Mouse (Mus musculus): ENCODE results near the gene C9. TPM values are rescaled to one million over a fixed set of nuclear protein-coding genes. Genes with fewer than 3 reads are reported as not detected.

C9 gene
- total RNA-seq, 2 experiments from 2014 or later = not detected

DNA sequence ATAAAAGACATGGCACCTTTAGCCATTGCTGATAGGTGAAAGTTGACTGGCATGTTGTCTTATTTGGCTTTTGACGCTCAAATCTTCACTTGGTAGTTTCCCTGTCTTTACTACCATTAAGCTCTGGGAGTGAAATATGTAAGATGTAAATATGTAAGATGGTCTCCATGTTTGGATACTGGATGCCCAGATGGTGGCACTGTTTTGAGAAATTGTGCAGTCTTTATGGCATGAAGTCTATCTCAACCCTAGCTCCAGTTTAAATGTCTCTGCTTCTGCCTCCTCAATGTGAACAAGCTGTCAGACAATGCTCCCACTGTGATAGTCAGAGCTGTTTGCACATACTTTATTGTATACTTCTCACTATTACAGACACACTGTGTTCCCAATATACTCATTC, 23.7 kb downstream of the C9 start:
- DNase-seq (ENCODE audit: low spot score) = no peak
- intact Hi-C loops (cut with DNase I) = no loop called here

DNA sequence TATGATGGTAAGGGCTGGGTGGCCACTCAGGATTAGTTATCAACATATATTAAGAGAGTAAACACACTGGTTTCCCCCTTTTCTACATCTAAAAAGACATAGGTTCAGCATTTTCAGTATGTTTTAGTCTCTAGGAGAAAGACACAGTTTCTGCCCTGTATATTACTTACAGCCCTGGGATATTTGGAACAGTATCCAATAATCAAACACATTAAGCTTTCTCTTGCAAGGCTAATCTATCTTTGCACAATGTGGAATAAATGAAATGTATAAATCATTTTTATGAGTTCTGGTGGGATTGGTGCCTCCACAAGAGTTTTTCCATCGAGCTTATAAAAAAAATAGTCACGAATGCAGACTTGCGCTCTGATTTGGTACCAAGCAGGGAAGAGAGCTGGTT, 24.3 kb downstream of the C9 start:
- no peak for DNase-seq (ENCODE audit: low spot score)
- intact Hi-C loops (cut with DNase I) = no loop called here

DNA sequence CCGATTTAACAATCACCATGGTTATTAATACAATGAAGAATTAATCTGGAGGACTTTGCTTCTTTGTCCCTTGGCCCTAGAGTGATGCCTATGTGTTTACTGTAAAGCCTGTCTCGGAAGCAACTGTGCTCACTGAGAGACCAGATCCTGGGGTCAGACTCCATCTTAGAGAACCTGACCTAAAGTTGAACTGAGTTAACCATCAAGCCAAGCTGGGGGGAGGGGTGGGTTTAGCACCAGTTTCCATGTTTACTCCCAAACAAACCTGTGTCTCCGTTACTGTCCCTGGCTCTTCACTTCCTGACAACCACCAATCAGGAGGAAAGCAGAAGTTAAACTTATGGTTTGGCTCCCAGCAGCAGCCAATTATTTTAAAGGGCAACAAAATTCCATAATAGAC, 38.4 kb downstream of the C9 start:
- no peak for DNase-seq (ENCODE audit: low spot score)
- intact Hi-C loops (cut with DNase I) = no loop called here

DNA sequence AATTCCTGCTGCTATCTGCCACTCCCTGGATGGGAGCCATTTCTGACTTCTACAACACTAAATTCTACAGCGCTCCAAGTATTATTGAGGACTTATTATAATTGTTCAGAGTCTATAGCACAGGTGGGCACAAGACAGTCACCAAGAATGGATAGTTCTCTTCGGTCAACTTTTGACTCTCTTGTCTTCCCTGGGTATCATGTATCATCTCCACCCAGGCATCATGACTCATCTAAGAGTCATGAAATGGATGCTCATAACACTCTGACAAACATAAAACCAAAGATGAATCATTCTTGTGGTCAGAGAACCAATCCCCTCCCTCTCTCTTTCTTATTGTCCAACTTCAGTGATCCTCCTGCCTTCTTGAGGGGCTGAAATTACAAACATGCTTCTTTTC, 47.3 kb downstream of the C9 start:
- intact Hi-C loops (cut with DNase I) = no loop called here
- no peak for DNase-seq (ENCODE audit: low spot score)

DNA sequence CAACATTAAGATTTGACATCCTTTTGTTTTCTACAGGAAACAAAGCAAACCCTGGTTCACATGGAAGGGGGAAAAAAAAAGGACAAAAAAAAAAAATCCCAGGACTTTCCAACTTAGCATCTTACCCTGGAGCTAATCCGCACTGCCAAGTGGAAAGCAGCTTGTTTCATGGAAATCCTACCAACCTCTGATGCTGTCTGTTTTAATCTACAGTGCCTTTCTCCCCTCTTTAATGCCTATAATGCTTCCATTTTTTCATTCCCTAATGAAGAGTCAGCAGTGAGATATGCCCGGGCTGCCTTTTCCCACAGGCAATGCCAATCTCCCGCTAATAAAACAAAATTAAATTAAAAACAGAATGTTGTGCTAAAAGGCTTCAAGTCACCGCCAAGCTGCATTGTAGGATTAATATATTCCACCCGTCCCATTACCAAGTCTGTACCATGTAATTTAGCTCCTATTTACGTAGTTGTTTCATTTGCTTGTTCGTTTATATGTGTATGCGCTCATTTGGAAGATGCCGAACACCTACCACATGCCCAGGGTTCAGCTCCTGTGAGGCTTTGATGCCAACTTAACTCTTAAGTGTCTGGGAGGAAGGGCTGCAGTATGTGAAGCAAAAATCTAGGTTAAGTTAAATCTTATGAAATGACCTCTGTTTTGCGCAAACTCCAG, 53.4 kb downstream of the C9 start:
- no peak for DNase-seq (ENCODE audit: low spot score)
- intact Hi-C loops (cut with DNase I) = no loop called here

DNA sequence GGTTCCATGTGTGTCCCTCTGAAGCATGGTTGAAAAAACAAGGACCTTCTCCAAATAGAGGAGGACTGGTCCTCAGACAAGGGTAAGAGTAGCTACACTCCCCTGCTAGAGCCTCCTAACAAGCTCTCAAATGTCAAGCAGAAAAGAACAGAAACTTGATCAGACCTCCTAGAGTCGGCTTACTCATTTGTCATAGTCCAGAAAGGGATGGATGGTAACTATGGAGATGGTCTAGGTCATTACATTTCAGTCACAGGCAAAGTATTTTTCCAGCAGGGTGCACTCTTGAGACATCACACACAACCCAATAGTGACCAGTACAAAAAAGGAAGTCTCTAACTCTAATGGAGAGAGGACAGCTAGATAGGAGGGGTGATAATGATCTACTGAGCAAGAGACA, 55.7 kb downstream of the C9 start:
- DNase-seq (ENCODE audit: low spot score) = no peak
- intact Hi-C loops (cut with DNase I) = loop anchor here (2.0 kb wide), 1 partner anchor 70 kb away; no protein-coding TSS in a partner anchor

DNA sequence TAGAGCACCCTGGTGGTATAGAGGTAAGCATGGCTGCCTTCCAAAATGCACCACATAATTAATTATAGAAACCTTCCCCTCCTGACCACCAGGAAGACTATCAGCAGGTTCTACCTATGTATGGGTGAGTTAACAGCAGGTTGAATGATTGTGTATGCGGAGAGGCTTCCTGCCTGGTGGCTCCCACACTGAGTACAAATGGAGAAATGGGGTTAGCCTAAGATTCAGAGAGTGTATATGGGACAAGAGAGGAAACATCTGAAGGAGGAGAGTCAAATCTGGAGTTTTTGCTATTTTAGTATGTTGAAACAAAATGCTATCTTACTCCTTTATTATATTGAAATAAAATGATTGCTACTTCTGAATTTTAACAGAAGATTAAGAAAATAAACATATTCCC, 72.4 kb downstream of the C9 start:
- intact Hi-C loops (cut with DNase I) = no loop called here
- no peak for DNase-seq (ENCODE audit: low spot score)

DNA sequence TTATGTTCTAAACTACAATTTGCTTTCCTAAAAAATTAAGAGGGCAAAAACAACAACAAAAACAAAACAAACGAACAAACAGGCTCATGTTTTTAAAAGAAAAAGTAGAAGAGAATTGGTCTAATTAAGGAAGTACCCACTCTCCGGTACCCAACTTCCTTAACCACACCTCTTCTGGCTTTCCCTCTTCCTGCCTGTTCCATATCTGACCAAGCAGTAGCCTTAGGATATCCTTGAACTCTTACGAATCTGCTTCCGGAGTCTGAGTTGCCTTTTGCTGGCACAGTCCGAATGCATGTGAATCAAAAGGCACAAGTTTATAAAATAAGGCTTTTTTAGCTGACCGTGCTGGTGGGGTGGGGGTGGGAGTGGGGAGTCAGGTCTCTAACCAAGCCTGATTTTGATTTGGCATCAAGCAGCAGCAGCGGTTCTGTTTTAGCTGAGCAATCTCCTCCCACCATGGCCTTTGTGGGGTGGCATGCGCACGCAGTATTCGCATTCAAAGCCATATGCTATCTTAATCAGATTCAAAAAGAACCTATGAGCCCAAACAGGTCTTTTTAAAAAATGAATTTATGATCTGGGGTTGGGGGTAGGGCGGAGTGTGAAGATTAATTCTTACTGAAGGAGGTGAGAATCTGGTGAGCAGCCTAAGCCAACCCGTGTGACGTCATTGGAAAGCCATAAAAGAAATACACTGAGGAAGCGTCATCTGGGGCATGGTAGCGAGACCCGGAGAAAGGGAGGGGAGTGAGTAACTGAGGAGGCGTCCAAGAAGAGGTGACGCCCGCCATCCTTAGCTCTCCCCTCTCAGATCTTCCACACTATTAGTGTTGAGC, 74.5 kb downstream of the C9 start:
- DNase-seq (ENCODE audit: low spot score) = no peak
- intact Hi-C loops (cut with DNase I) = no loop called here

DNA sequence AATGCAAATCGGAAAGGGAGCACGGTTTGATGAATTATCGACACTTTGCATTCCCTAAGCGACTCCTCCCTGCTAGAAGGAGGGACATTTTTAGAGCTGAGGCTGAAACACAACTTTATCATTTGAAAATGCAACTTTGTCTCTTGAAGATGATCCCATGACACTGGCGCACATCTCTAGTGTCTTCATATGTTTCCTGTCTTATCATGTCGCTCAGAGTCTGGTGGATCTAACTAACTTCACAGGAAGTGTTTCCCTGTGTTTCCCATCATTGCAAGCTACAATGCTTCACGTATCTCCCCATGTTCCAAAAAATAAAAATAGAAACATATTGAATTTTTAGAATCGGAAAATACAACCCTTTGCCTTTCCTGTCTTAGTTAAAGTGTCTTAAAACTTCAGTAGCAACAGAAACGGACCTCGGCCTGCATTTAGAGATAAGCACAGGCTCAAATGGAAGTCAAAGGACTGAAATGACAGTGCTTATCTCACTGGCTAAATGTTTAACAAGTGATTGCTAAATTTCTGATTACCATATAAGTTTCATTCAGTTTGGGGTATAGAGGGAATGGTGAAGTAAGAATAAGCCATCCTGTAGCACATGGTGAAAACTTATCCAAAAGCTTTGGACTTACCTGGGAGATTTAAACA, 75.5 kb downstream of the C9 start:
- intact Hi-C loops (cut with DNase I) = no loop called here
- DNase-seq (ENCODE audit: low spot score) = no peak

DNA sequence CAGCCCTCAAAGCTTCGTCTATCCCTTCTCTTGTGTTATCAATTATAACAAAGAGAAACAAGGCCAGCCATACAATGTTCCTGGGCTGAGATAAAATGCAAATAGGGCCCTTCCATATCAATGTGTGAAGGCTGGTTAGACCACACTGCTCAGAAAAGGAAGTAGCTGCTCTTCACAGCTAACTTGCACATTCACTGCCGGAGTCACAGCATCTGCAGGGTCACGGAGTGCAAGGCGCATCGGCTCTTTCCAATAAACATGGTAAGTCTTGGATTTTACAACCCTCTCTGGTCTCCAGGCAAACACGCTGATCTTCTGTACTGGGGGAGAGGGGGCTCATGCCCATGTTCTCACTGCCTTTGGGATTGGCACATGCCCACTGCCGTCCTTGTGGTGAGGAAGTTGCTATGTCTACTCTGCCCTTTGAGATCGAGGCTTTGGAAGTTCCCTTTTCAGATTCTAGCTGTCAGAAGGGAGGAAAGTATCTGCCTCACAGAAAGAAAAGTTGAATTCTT, 77.6 kb downstream of the C9 start, which contains the start of gene Fyb:
Gene Fyb, plus strand, starts transcription at position 201 of the 515 bp plus-strand sequence.
- no peak for DNase-seq (ENCODE audit: low spot score)
- intact Hi-C loops (cut with DNase I) = no loop called here

DNA sequence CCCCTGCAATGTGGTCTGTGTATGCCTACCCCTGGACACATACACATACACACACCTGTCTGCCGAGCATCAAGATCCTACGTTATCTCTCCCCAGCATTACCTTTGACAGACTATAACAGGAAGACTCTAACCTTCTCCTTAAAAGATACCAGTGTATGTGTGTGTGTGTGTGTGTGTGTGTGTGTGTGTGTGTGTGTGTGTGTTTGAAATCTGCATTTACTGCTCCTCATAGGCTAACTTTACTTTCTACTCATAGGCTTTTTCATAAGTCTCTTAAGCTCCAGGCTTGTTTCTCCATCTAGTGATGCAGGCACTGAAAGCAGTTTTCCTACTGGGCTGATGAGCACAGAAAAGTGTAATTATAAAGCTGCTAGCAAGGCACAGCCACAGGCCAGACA, 79.7 kb downstream of the C9 start:
- no peak for DNase-seq (ENCODE audit: low spot score)
- intact Hi-C loops (cut with DNase I) = no loop called here

DNA sequence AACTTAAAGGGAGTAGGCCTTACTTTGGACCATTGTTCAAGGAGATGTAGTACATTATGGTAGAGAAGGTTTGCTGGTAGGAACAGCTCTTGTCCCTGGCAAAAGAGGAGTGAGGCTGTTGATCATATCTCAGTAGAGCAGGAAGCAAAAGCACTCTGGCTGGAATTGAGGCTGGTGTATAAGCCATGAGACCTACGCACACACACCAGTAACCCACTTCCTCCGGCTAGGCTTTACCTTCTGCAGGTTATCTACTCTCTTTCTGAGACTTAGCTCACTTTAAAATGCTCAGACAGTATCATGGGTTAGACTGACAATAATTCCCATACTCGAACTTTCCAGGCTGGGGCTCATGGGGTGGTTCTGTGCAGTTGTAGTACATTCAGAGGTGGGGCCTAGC, 80.3 kb downstream of the C9 start:
- DNase-seq (ENCODE audit: low spot score) = no peak
- intact Hi-C loops (cut with DNase I) = no loop called here

DNA sequence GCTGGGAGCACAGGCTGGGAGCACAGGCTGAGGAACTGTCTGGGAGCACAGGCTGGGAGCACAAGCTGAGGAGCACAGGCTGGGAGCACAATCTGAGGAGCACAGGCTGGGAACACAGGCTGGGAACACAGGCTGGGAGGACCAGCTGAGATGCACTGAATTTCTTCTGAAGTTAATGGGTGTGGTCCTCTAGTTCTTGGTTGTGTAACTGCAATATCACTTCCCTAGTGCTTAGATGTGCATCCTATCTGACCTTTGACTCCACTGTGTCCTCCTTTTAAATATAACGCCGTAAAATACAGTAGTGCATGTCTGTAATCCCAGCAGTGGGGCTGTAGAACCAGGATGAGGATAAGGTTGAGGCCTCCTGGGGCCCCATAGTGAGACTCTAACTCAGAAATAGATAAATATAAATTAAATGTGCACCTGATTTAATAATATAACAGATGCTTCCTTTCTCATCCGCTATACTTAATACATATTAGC, 88.8 kb downstream of the C9 start:
- intact Hi-C loops (cut with DNase I) = no loop called here
- DNase-seq (ENCODE audit: low spot score) = no peak

DNA sequence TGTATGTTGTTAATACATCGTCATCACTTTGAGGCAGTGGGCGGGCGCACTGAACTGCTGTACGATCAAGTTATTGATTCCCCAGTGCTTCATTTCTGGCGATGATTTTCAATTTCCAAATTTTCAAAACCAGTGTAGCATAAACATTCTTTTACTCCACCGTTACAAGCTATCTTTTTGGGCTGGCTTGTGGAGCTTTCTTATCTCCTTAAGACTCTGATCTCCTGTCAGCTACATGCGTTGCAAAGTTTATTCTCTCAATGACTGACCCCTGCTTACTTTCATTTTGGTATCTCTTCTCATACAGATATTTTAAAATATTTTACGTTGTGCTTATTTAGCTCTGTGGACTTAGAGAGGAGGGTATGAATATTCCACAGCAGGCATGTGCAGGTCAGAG, 89.5 kb downstream of the C9 start:
- no peak for DNase-seq (ENCODE audit: low spot score)
- intact Hi-C loops (cut with DNase I) = no loop called here

DNA sequence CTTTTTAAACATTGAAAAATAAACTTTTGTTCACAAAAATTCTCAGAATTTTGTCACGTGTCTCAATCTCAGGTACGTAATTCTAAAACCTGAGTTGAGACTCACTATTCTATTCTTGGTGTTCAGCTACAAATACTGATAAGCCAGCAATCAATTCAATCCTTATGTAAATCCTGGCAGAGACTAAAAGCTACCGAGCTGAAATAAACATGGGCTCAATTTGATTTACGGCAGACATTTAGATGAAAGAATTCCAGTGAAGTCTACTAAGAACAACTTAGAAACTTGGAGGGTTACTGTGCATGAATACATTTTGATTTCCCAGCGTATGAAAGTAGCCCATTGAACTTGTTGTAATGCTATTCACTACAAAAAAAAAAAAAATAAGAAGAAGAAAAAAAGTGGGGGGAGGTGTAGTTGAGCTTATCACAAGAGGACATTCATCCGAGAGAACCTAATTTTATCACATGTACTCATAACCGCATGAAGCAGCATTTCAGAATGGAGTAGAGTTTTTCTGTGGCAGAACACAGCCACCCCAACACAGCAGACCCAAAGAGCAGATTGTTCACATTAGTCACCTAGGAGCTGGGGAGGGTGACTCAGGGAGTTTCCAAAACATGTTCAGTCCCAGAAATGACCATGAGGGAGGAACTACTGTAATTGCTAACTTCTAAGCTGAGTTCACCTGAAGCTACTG, 94.7 kb downstream of the C9 start:
- DNase-seq (ENCODE audit: low spot score) = no peak
- intact Hi-C loops (cut with DNase I) = no loop called here

Other genes with a start within 250 kb of the C9 start
- 10 to 100 TPM; 34.2 to 37.5 TPM for gene Dab2, start 145.5 kb upstream of the C9 start, total RNA-seq (2021)
- 10 to 100 TPM; 36.3 to 37.6 TPM for gene Fyb, start 77.5 kb downstream of the C9 start, total RNA-seq (2021)

All from heart, postnatal 25 days (tissue).